Comparison of ENCODE assay signal across 9 mouse cellular contexts in genomic region chr7:98491451-98492200, GRCm38 (mm10). TPM values are rescaled to one million over a fixed set of nuclear protein-coding genes. Genes with fewer than 3 reads are reported as not detected.
DNase-seq lines count a peak whose midpoint lies in the region; ATAC-seq and TF ChIP-seq lines count a peak whose summit lies in the region.
"Had no signal": no experiment of that assay in that cellular context is flagged by ENCODE, and none has a peak within 500 bp of the region (broad histone marks: within the 10 kb centered on the region; RNA-seq: fewer than 3 reads in every experiment).

No protein-coding gene starts in this region.

- no peak for TF ChIP-seq EP300 in stomach, postnatal 0 days (optimal IDR thresholded peaks at IDR 0.05)

- no peak for ATAC-seq in hindbrain, embryonic 14.5 days (ENCODE audit: low FRiP score)
- ATAC-seq in hindbrain, embryonic 16.5 days, result no peak
- ATAC-seq in intestine, postnatal 0 days, result no peak
- no peak for ATAC-seq in stomach, postnatal 0 days (ENCODE audit: low FRiP score, low TSS enrichment)
- ATAC-seq in cerebellum, adult (ENCODE audit: insufficient number of reproducible peaks, low FRiP score, low TSS enrichment), result no peak

- H3K27me3 ChIP-seq in hindbrain, embryonic 14.5 days (ENCODE audit: control insufficient read depth, insufficient read depth, low read length), result no peaks in the 10 kb centered on the region
- H3K27me3 ChIP-seq in hindbrain, embryonic 16.5 days (replicated peaks; ENCODE audit: control insufficient read depth, insufficient read depth, low read length), result no peaks in the 10 kb centered on the region
- no peaks in the 10 kb centered on the region; the same call in none of the 2 replicates for H3K27me3 ChIP-seq in spleen, adult 2 months (ENCODE audit: control insufficient read depth, insufficient read depth, low read length)
- no peaks in the 10 kb centered on the region; the same call in 1 of the 2 replicates for H3K27me3 ChIP-seq in intestine, postnatal 0 days (replicated peaks; ENCODE audit: control insufficient read depth, insufficient read depth, low read length)
- peaks cover 3% of the 10 kb centered on the region; the same call in 1 of the 2 replicates for H3K27me3 ChIP-seq in stomach, postnatal 0 days (ENCODE audit: control insufficient read depth, insufficient read depth, low read length)

- H3K4me2 ChIP-seq in hindbrain, embryonic 14.5 days (replicated peaks), result 0 out of 2 replicates have a peak overlapping the region, but pooled peaks have one; percentile 6
- no peak overlapping the region for H3K4me2 ChIP-seq in hindbrain, embryonic 16.5 days (ENCODE audit: low read length)
- H3K4me2 ChIP-seq in intestine, postnatal 0 days (replicated peaks; ENCODE audit: low read depth), result peak overlapping the region; percentile 82
- H3K4me2 ChIP-seq in stomach, postnatal 0 days (replicated peaks; ENCODE audit: low read depth), result peak overlapping the region; percentile 71

- WGBS in hindbrain, embryonic 14.5 days, result 66% methylated on average over 9 of the region's 9 CpGs
- WGBS in hindbrain, embryonic 16.5 days, result 70% methylated on average over 9 of the region's 9 CpGs
- 70% methylated on average over 9 of the region's 9 CpGs for WGBS in spleen, adult 2 months
- 66% methylated on average over 9 of the region's 9 CpGs for WGBS in intestine, postnatal 0 days
- WGBS in stomach, postnatal 0 days, result 53% methylated on average over 9 of the region's 9 CpGs

- H3K4me3 ChIP-seq in hindbrain, embryonic 14.5 days (replicated peaks; ENCODE audit: low read length), result no peak overlapping the region
- H3K4me3 ChIP-seq in hindbrain, embryonic 16.5 days (ENCODE audit: low read length), result no peak overlapping the region
- peak overlapping the region; percentile 5; the same call in 1 of the 2 replicates for H3K4me3 ChIP-seq in spleen, adult 2 months (ENCODE audit: extremely low read depth, insufficient read depth, insufficient read length)
- peak overlapping the region; percentile 59 for H3K4me3 ChIP-seq in intestine, postnatal 0 days (ENCODE audit: low read depth, low read length)
- H3K4me3 ChIP-seq in stomach, postnatal 0 days (ENCODE audit: low read depth, low read length), result 0 out of 2 replicates have a peak overlapping the region, but pooled peaks have one; percentile 58

- no peak overlapping the region for H3K9ac ChIP-seq in hindbrain, embryonic 14.5 days
- H3K9ac ChIP-seq in hindbrain, embryonic 16.5 days (ENCODE audit: low read depth, low read length), result no peak overlapping the region
- H3K9ac ChIP-seq in intestine, postnatal 0 days (ENCODE audit: low read depth, low read length), result no peak overlapping the region
- H3K9ac ChIP-seq in stomach, postnatal 0 days (ENCODE audit: low read length), result no peak overlapping the region

- no peaks in the 10 kb centered on the region for H3K36me3 ChIP-seq in hindbrain, embryonic 14.5 days (replicated peaks; ENCODE audit: control insufficient read depth, insufficient read depth)
- no peaks in the 10 kb centered on the region for H3K36me3 ChIP-seq in hindbrain, embryonic 16.5 days (ENCODE audit: control insufficient read depth, insufficient read depth, low read length)
- H3K36me3 ChIP-seq in spleen, adult 2 months (ENCODE audit: control insufficient read depth, insufficient read depth, low read length), result no peaks in the 10 kb centered on the region
- H3K36me3 ChIP-seq in intestine, postnatal 0 days (ENCODE audit: control insufficient read depth, insufficient read depth), result no peaks in the 10 kb centered on the region
- no peaks in the 10 kb centered on the region for H3K36me3 ChIP-seq in stomach, postnatal 0 days (ENCODE audit: control insufficient read depth, insufficient read depth, low read length)

- DNase-seq in hindbrain, embryonic 14.5 days (ENCODE audit: low spot score), result no peak
- no peak for DNase-seq in spleen, adult 2 months (ENCODE audit: low read depth in 1 of 2, low spot score in 2 of 2)
- DNase-seq in spleen, adult 12 weeks (ENCODE audit: low spot score), result no peak
- no peak for DNase-seq in stomach, postnatal 0 days (ENCODE audit: low spot score)
- no peak for DNase-seq in ovary, postnatal 10 days (ENCODE audit: low spot score)
- DNase-seq: right cerebral cortex, postnatal 4 days had no signal

- H3K9me3 ChIP-seq in hindbrain, embryonic 14.5 days (ENCODE audit: control insufficient read depth, low read length), result no peaks in the 10 kb centered on the region
- no peaks in the 10 kb centered on the region for H3K9me3 ChIP-seq in hindbrain, embryonic 16.5 days (ENCODE audit: control insufficient read depth, low read length)
- H3K9me3 ChIP-seq in intestine, postnatal 0 days (ENCODE audit: control insufficient read depth), result no peaks in the 10 kb centered on the region
- H3K9me3 ChIP-seq in stomach, postnatal 0 days (ENCODE audit: control insufficient read depth, low read length), result no peaks in the 10 kb centered on the region

- H3K27ac ChIP-seq in hindbrain, embryonic 14.5 days, result no peak overlapping the region
- H3K27ac ChIP-seq in hindbrain, embryonic 16.5 days (ENCODE audit: low read depth, low read length), result no peak overlapping the region
- H3K27ac ChIP-seq in spleen, adult 2 months (ENCODE audit: insufficient read depth, low read length), result no peak overlapping the region
- no peak overlapping the region for H3K27ac ChIP-seq in intestine, postnatal 0 days (ENCODE audit: low read depth, low read length)
- no peak overlapping the region for H3K27ac ChIP-seq in stomach, postnatal 0 days (replicated peaks)

- peaks cover 12% of the 10 kb centered on the region; the same call in 1 of the 2 replicates for H3K4me1 ChIP-seq in hindbrain, embryonic 14.5 days (replicated peaks; ENCODE audit: control insufficient read depth, insufficient read depth, low read length)
- H3K4me1 ChIP-seq in hindbrain, embryonic 16.5 days (ENCODE audit: control insufficient read depth, insufficient read depth, low read depth, low read length), result peaks cover 6% of the 10 kb centered on the region; the same call in 1 of the 2 replicates
- H3K4me1 ChIP-seq in spleen, adult 2 months (ENCODE audit: control insufficient read depth, insufficient read depth, insufficient read length), result peaks cover 31% of the 10 kb centered on the region
- H3K4me1 ChIP-seq in intestine, postnatal 0 days (replicated peaks; ENCODE audit: control insufficient read depth, insufficient read depth, low read length), result no peaks in the 10 kb centered on the region; the same call in 1 of the 2 replicates
- H3K4me1 ChIP-seq in stomach, postnatal 0 days (replicated peaks; ENCODE audit: control insufficient read depth, insufficient read depth), result no peaks in the 10 kb centered on the region

- no peak for TF ChIP-seq CTCF in spleen, adult 2 months (IDR thresholded peaks at IDR 0.05; ENCODE audit: extremely low read depth, insufficient read depth, insufficient read length, insufficient replicate concordance)
- TF ChIP-seq CTCF in intestine, postnatal 0 days (IDR thresholded peaks at IDR 0.05; ENCODE audit: low read depth), result no peak
- no peak for TF ChIP-seq CTCF in stomach, postnatal 0 days (IDR thresholded peaks at IDR 0.05; ENCODE audit: low read depth)

- no peak for TF ChIP-seq POLR2A in spleen, adult 2 months (IDR thresholded peaks at IDR 0.05; ENCODE audit: low read depth, low read length)

RNA-seq across cellular contexts. Expression of gene Lrrc32, which starts 2.5 kb away (rescaled TPM):
- 5.1 and 7.2 TPM in 2 replicates for polyA plus RNA-seq in hindbrain, embryonic 14.5 days (2014; fragmentation: Nextera tagmentation; extraction: Ambion mirVana)
- 4.1 and 7.5 TPM in 2 replicates for polyA plus RNA-seq in hindbrain, embryonic 16.5 days (2015; fragmentation: Nextera tagmentation; extraction: Ambion mirVana)
- polyA plus RNA-seq in spleen, adult 2 months (2012; rRNA removed), result 11.2 and 12.8 TPM in 2 replicates
- 6.3 and 6.9 TPM in 2 replicates for polyA plus RNA-seq in intestine, postnatal 0 days (2015; fragmentation: Nextera tagmentation; extraction: Ambion mirVana)
- polyA plus RNA-seq in stomach, postnatal 0 days (2015; fragmentation: Nextera tagmentation; extraction: Ambion mirVana), result 3.6 and 6.0 TPM in 2 replicates

RNA-seq across cellular contexts. Expression of gene Gucy2d, which starts 51.4 kb away (rescaled TPM):
- 0.19 and 0.39 TPM in 2 replicates for polyA plus RNA-seq in hindbrain, embryonic 14.5 days (2014; fragmentation: Nextera tagmentation; extraction: Ambion mirVana)
- 0.28 and 0.40 TPM in 2 replicates for polyA plus RNA-seq in hindbrain, embryonic 16.5 days (2015; fragmentation: Nextera tagmentation; extraction: Ambion mirVana)
- polyA plus RNA-seq in spleen, adult 2 months (2012; rRNA removed), result not detected in 2 replicates
- polyA plus RNA-seq in intestine, postnatal 0 days (2015; fragmentation: Nextera tagmentation; extraction: Ambion mirVana), result 4.1 and 4.5 TPM in 2 replicates
- polyA plus RNA-seq in stomach, postnatal 0 days (2015; fragmentation: Nextera tagmentation; extraction: Ambion mirVana), result 0.02 TPM in 1 of 2 replicates, not detected in the other

Comparison
In these comparisons a context has a peak if more than half of its experiments do, and no peak if none do; other contexts are left out.
1. H3K4me3 ChIP-seq: peak in spleen, adult 2 months (single experiment), intestine, postnatal 0 days (single experiment) and stomach, postnatal 0 days (single experiment); none in hindbrain, embryonic 14.5 days (single experiment) and hindbrain, embryonic 16.5 days (single experiment).